Mouse (Mus musculus): ENCODE data around the gene Stra6.

DNA sequence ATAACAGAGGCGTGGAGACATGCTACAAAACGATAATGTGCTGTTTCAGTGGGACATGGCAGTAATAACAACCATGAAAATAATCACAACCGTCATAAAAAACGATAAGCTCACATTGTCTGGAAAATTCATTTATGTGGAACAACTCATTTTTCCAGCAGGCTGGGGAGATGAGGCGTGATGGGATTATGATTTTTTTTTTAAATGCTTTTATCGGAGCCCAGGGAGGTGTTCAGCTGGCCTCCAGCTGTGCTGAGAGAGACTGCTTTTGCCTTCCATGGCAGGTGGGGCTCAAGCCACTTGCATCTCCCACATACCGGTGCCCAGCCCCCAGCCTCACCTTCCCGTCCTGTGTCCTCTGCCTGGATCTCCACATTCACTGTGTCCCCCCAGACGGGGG, 22.6 kb downstream of the Stra6 start:
- no peak for TF ChIP-seq CTCF (IDR thresholded peaks at IDR 0.05; ENCODE audit: low read depth, low read length)
- TF ChIP-seq TAL1 (conservative IDR thresholded peaks at IDR 0.05; ENCODE audit: low read depth, low read length), result no peak
- no peak for TF ChIP-seq GATA1 (IDR thresholded peaks at IDR 0.05; ENCODE audit: borderline replicate concordance, low read length)
- TF ChIP-seq GATA2 (IDR thresholded peaks at IDR 0.05; ENCODE audit: borderline replicate concordance, low read depth, low read length), result no peak

All from G1E (cell line).